Mouse (Mus musculus) G1E (cell line): ENCODE data around the gene 2310057M21Rik. TPM values are rescaled to one million over a fixed set of nuclear protein-coding genes. Genes with fewer than 3 reads are reported as not detected.
"Not testable (repeated sequence)": the region's sequence is repeated elsewhere in the genome, so short reads cannot be mapped to it uniquely, and the experiment has no call there.

Source experiments
- ATAC-seq: 2 replicates; pipeline ENCODE4 v1.8.0; 2016; ENCODE audit warnings: mild to moderate bottlenecking; ENCODE audit not compliant: insufficient number of reproducible peaks, poor library complexity, low FRiP score, severe bottlenecking; ENCODE audit errors: extremely low read depth
- DNase-seq: peaks from one replicate; pipeline ENCODE4 v3.0.0; 2012; ENCODE audit warnings: low spot score
- H3K27me3 ChIP-seq: 2 replicates; pipeline ENCODE4 v1.6.1; 2012; ENCODE audit warnings: mild to moderate bottlenecking, low read length, inconsistent platforms; ENCODE audit not compliant: insufficient read depth
- H3K36me3 ChIP-seq: replicated peaks from 2 replicates; pipeline ENCODE3; 2012; ENCODE audit warnings: mild to moderate bottlenecking, inconsistent platforms
- H3K4me1 ChIP-seq: 2 replicates; pipeline ENCODE4 v1.6.1; 2012; ENCODE audit warnings: low read depth, low read length, inconsistent platforms, mixed read lengths; ENCODE audit not compliant: insufficient read depth
- H3K4me3 ChIP-seq: 2 replicates; pipeline ENCODE4 v1.5.1; 2012; ENCODE audit warnings: low read depth, mild to moderate bottlenecking, inconsistent platforms, low read length, moderate library complexity, mixed read lengths
- H3K9me3 ChIP-seq: replicated peaks from 2 replicates; pipeline ENCODE4 v1.6.1; 2012; ENCODE audit warnings: inconsistent platforms
- CTCF ChIP-seq: IDR thresholded peaks from 2 replicates; pipeline ENCODE4 v1.5.1; 2012; ENCODE audit warnings: low read depth, low read length, inconsistent platforms, mixed read lengths
- GATA1 ChIP-seq: IDR thresholded peaks from 2 replicates; pipeline ENCODE4 v1.6.1; 2012; ENCODE audit warnings: borderline replicate concordance, low read length, inconsistent platforms, mixed read lengths
- GATA2 ChIP-seq: IDR thresholded peaks from 2 replicates; pipeline ENCODE4 v1.6.1; 2012; ENCODE audit warnings: low read depth, low read length, inconsistent platforms, borderline replicate concordance
- POLR2AphosphoS5 ChIP-seq: IDR thresholded peaks from 2 replicates; pipeline ENCODE4 v1.6.1; 2012; ENCODE audit warnings: low read depth, low read length, inconsistent platforms; ENCODE audit not compliant: insufficient replicate concordance
- TAL1 ChIP-seq: conservative IDR thresholded peaks from 2 replicates; pipeline ENCODE4 v1.6.1; 2012; ENCODE audit warnings: low read depth, low read length, inconsistent platforms, mixed read lengths
- polyA plus RNA-seq: library from polyadenylated mRNA; stranded (reverse); fragments of >175 nt; gene quantifications from 2 replicates; pipeline ENCODE4 v1.2.3, GENCODE M21; 2012
- total RNA-seq, 2 experiments: library from RNA; stranded (forward) in 1 of 2; stranded (reverse) in 1 of 2; fragments of 200-1000 nt in 1 of 2; fragments of >200 nt in 1 of 2; fragmentation: Nextera tagmentation in 1 of 2; gene quantifications; 2 replicates each; pipeline ENCODE4 v1.2.3; 2014 to 2017

The 2310057M21Rik gene
- total RNA-seq (2014; fragmentation: Nextera tagmentation) (17.2 and 17.8 TPM in 2 replicates), total RNA-seq (2017) (8.0 and 16.0 TPM in 2 replicates), polyA plus RNA-seq (13.0 and 15.2 TPM in 2 replicates)

- peak within 1 kb of the TSS; percentile 97 for H3K4me3 ChIP-seq
- H3K4me1 ChIP-seq: peaks cover 15% of the 10 kb centered on the region
- H3K27me3 ChIP-seq: peaks cover 8% of the 10 kb centered on the region; the same call in 1 of the 2 replicates
- TF ChIP-seq GATA2 (no peak), POLR2AphosphoS5 (no peak), GATA1 (no peak), TAL1 (no peak), CTCF (no peak)
- H3K9me3 ChIP-seq: no peaks in the 10 kb centered on the region
- H3K36me3 ChIP-seq: peaks cover 23% of the 10 kb centered on the region
- ATAC-seq (peak; percentile 95), DNase-seq (peak; percentile 88)
Measured at GRCm38 (mm10) chr7:131362615-131363300, at the start of gene 2310057M21Rik. TSS of gene 2310057M21Rik (minus strand) at chr7:131362759.

GRCm38 (mm10) chr7:131411941-131412270 is 49.3 kb upstream of the 2310057M21Rik start:
- no peaks in the 10 kb centered on the region for H3K9me3 ChIP-seq
- H3K4me1 ChIP-seq: peaks cover 27% of the 10 kb centered on the region
- ATAC-seq: no peak
- no peaks in the 10 kb centered on the region for H3K27me3 ChIP-seq
- H3K4me3 ChIP-seq: no peak overlapping the region
- TF ChIP-seq TAL1 (no peak), GATA1 (no peak), POLR2AphosphoS5 (no peak), GATA2 (no peak), CTCF (no peak)
- H3K36me3 ChIP-seq: peaks cover 6% of the 10 kb centered on the region
- no peak for DNase-seq

- TF ChIP-seq GATA1 (no peak), POLR2AphosphoS5 (no peak), CTCF (no peak), GATA2 (no peak), TAL1 (no peak)
- Histone ChIP-seq H3K9me3 (no peaks in the 10 kb centered on the region), H3K36me3 (peaks cover 8% of the 10 kb centered on the region), H3K4me3 (peak overlapping the region; percentile 90; the same call in 1 of the 2 replicates), H3K4me1 (peaks cover 27% of the 10 kb centered on the region), H3K27me3 (no peaks in the 10 kb centered on the region)
- DNase-seq (no peak), ATAC-seq (no peak)
Measured at GRCm38 (mm10) chr7:131411221-131411940, 48.8 kb upstream of the 2310057M21Rik start.

- TF ChIP-seq TAL1: no peak
- no peak for TF ChIP-seq GATA2
- no peak for TF ChIP-seq CTCF
- TF ChIP-seq GATA1: no peak
- TF ChIP-seq POLR2AphosphoS5: no peak
- Histone ChIP-seq H3K27me3 (no peaks in the 10 kb centered on the region), H3K4me3 (peak within 1 kb of the TSS; percentile 90), H3K9me3 (no peaks in the 10 kb centered on the region), H3K4me1 (peaks cover 27% of the 10 kb centered on the region), H3K36me3 (peaks cover 8% of the 10 kb centered on the region)
- DNase-seq (peak; percentile 90), ATAC-seq (peak; percentile 97)
Measured at GRCm38 (mm10) chr7:131410416-131411058, 48.0 kb upstream of the 2310057M21Rik start, which contains the start of the genes Ikzf5 and Acadsb. TSS of gene Ikzf5 (minus strand) at chr7:131410521. TSS of gene Acadsb (plus strand) at chr7:131410601.

- Histone ChIP-seq H3K9me3 (no peaks in the 10 kb centered on the region), H3K36me3 (peaks cover 8% of the 10 kb centered on the region), H3K4me1 (peaks cover 27% of the 10 kb centered on the region), H3K27me3 (no peaks in the 10 kb centered on the region), H3K4me3 (peak overlapping the region; percentile 90)
- peak; percentile 28 for DNase-seq
- no peak for ATAC-seq
- TF ChIP-seq CTCF: no peak
Measured at GRCm38 (mm10) chr7:131409988-131410385, 47.4 kb upstream of the 2310057M21Rik start.

- H3K27me3 ChIP-seq: no peaks in the 10 kb centered on the region
- peaks cover 27% of the 10 kb centered on the region for H3K4me1 ChIP-seq
- H3K9me3 ChIP-seq: no peaks in the 10 kb centered on the region
- peak overlapping the region; percentile 90 for H3K4me3 ChIP-seq
- DNase-seq (no peak), ATAC-seq (no peak)
- peaks cover 13% of the 10 kb centered on the region for H3K36me3 ChIP-seq
- TF ChIP-seq POLR2AphosphoS5 (no peak), CTCF (no peak)
Measured at GRCm38 (mm10) chr7:131409321-131409987, 46.9 kb upstream of the 2310057M21Rik start.

GRCm38 (mm10) chr7:131391761-131392160 is 29.2 kb upstream of the 2310057M21Rik start:
- not testable (repeated sequence) for H3K9me3 ChIP-seq, ATAC-seq, DNase-seq, H3K4me1 ChIP-seq, H3K4me3 ChIP-seq, H3K27me3 ChIP-seq
- peaks cover 46% of the 10 kb centered on the region for H3K36me3 ChIP-seq
